Mouse (Mus musculus) kidney, embryonic 14.5 days (tissue): ENCODE data around the gene Mrpl51. TPM values are rescaled to one million over a fixed set of nuclear protein-coding genes. Genes with fewer than 3 reads are reported as not detected.

Experiments
- ATAC-seq: fragments of 200-750 bp; cut with Nextera tagmentation; 2 replicates; pipeline ENCODE4 v1.8.0; 2017; ENCODE audit warnings: moderate number of reproducible peaks, mild to moderate bottlenecking, moderate TSS enrichment, moderate library complexity; ENCODE audit not compliant: low FRiP score, low TSS enrichment
- H3K27ac ChIP-seq: fragments of 300-500 bp; sonication (generic); 2 replicates; pipeline ENCODE4 v1.5.1; 2014; ENCODE audit warnings: low read depth, mild to moderate bottlenecking, low read length, moderate library complexity, mixed read lengths
- H3K27me3 ChIP-seq: fragments of 300-500 bp; sonication (generic); 2 replicates; pipeline ENCODE4 v1.6.1; 2014; ENCODE audit warnings: mild to moderate bottlenecking, low read length; ENCODE audit not compliant: control insufficient read depth, insufficient read depth
- H3K36me3 ChIP-seq: fragments of 300-500 bp; sonication (generic); 2 replicates; pipeline ENCODE4 v1.6.1; 2014; ENCODE audit warnings: low read length, mixed read lengths; ENCODE audit not compliant: control insufficient read depth, insufficient read depth
- H3K4me1 ChIP-seq: fragments of 300-500 bp; sonication (generic); 2 replicates; pipeline ENCODE4 v1.6.1; 2014; ENCODE audit warnings: low read length, mixed read lengths; ENCODE audit not compliant: control insufficient read depth, insufficient read depth
- H3K4me2 ChIP-seq: fragments of 300-500 bp; sonication (generic); replicated peaks from 2 replicates; pipeline ENCODE4 v1.6.1; 2014; ENCODE audit warnings: low read depth, mild to moderate bottlenecking, low read length
- H3K4me3 ChIP-seq: fragments of 300-500 bp; sonication (generic); 2 replicates; pipeline ENCODE4 v1.5.1; 2014; ENCODE audit warnings: mild to moderate bottlenecking, low read length
- H3K9ac ChIP-seq: fragments of 300-500 bp; sonication (generic); 2 replicates; pipeline ENCODE4 v1.6.1; 2014; ENCODE audit warnings: low read depth, mild to moderate bottlenecking, low read length, moderate library complexity
- H3K9me3 ChIP-seq: fragments of 300-500 bp; sonication (generic); 2 replicates; pipeline ENCODE4 v1.6.1; 2016; ENCODE audit warnings: low read length; ENCODE audit not compliant: control insufficient read depth
- WGBS: fragments of 180-500 bp; shearing (Covaris S2); extraction: QIAGEN DNeasy Blood & Tissue Kit; methylation state at CpG from one replicate; pipeline ENCODE4 v1.1.7; 2014; 5-methylcytosine and 5-hydroxymethylcytosine counted together
- polyA plus RNA-seq: library from polyadenylated mRNA; unstranded; fragments of >200 nt; fragmentation: Nextera tagmentation; extraction: Ambion mirVana; gene quantifications from 2 replicates; pipeline ENCODE4 v1.2.1, GENCODE M21; 2014

Gene Mrpl51
- polyA plus RNA-seq, 1 experiment from 2014 or later: 203 TPM

- H3K27me3 ChIP-seq: no peaks in the 10 kb centered on the region
- 93% methylated on average over 7 of the region's 7 CpGs for WGBS
- H3K4me2 ChIP-seq: no peak overlapping the region
- ATAC-seq: no peak
- no peak overlapping the region for H3K9ac ChIP-seq
- no peak overlapping the region for H3K27ac ChIP-seq
- H3K9me3 ChIP-seq: no peaks in the 10 kb centered on the region
- H3K36me3 ChIP-seq: peaks cover 99% of the 10 kb centered on the region
- H3K4me1 ChIP-seq: no peaks in the 10 kb centered on the region
- no peak overlapping the region for H3K4me3 ChIP-seq
These were observed 18.3 kb upstream of the Mrpl51 start for GRCm38 (mm10) chr6:125173256-125173655.

GRCm38 (mm10) chr6:125175469-125175868 is 16.1 kb upstream of the Mrpl51 start:
- no peak overlapping the region for H3K27ac ChIP-seq
- no peak overlapping the region for H3K4me3 ChIP-seq
- H3K27me3 ChIP-seq: no peaks in the 10 kb centered on the region
- 84% methylated on average over 5 of the region's 5 CpGs for WGBS
- no peaks in the 10 kb centered on the region for H3K9me3 ChIP-seq
- peaks cover 99% of the 10 kb centered on the region for H3K36me3 ChIP-seq
- H3K4me1 ChIP-seq: no peaks in the 10 kb centered on the region
- H3K4me2 ChIP-seq: no peak overlapping the region
- H3K9ac ChIP-seq: no peak overlapping the region
- no peak for ATAC-seq

DNA sequence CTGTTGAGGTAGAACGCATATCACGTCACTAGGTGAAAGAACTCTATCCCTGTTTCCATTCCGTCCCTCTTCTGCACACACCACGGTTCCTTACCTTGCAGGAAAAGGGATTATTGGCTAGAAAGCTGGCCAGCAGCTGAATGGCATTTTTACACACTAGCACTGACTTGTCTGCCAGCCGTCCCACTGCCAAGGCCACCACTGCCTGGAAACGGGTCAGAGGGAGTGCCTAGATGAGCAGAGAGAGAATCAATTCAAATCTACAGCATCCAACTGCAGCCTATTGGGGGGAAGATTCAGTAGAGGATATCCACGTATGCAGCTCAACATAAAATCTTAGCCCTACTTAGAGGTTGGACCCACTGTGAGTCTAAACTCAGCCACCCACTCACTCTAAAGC is 12.0 kb upstream of the Mrpl51 start:
- no peaks in the 10 kb centered on the region for H3K4me1 ChIP-seq
- no peaks in the 10 kb centered on the region for H3K9me3 ChIP-seq
- no peak overlapping the region for H3K27ac ChIP-seq
- no peak overlapping the region for H3K4me3 ChIP-seq
- H3K27me3 ChIP-seq: no peaks in the 10 kb centered on the region
- no peak overlapping the region for H3K4me2 ChIP-seq
- 91% methylated on average over 7 of the region's 7 CpGs for WGBS
- peaks cover 100% of the 10 kb centered on the region for H3K36me3 ChIP-seq
- H3K9ac ChIP-seq: no peak overlapping the region
- ATAC-seq: no peak

DNA sequence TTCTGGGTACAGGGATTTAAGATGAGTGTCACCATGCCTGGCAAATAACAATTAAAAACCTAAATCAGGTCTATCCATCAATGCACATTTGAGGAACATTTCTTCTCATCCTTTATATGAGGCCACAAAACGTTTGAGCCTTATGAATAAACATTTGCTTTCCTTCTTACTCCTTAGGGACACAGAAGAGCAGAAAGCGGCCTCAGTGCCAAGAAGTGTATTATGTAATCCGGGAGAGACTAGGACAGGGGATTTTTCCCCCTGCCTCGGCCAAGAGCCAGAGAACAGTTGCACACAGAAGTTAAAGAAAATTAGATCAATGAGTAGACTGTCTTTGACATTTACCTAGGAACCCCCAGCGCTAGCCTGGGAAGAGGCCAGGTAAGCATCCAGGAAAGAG is 9.5 kb upstream of the Mrpl51 start:
- 90% methylated on average over 5 of the region's 5 CpGs for WGBS
- Histone ChIP-seq H3K27me3 (no peaks in the 10 kb centered on the region), H3K4me3 (no peak overlapping the region), H3K9me3 (no peaks in the 10 kb centered on the region), H3K27ac (no peak overlapping the region), H3K9ac (no peak overlapping the region), H3K4me1 (no peaks in the 10 kb centered on the region), H3K36me3 (peaks cover 100% of the 10 kb centered on the region), H3K4me2 (no peak overlapping the region)
- no peak for ATAC-seq

- Histone ChIP-seq H3K9me3 (no peaks in the 10 kb centered on the region), H3K36me3 (peaks cover 86% of the 10 kb centered on the region), H3K4me1 (peaks cover 6% of the 10 kb centered on the region; the same call in 1 of the 2 replicates), H3K4me2 (no peak overlapping the region), H3K27me3 (no peaks in the 10 kb centered on the region), H3K27ac (no peak overlapping the region), H3K4me3 (no peak overlapping the region), H3K9ac (no peak overlapping the region)
- ATAC-seq: no peak
- WGBS: 87% methylated on average over 10 of the region's 10 CpGs
These were observed 5.4 kb upstream of the Mrpl51 start for GRCm38 (mm10) chr6:125186203-125186602.

DNA sequence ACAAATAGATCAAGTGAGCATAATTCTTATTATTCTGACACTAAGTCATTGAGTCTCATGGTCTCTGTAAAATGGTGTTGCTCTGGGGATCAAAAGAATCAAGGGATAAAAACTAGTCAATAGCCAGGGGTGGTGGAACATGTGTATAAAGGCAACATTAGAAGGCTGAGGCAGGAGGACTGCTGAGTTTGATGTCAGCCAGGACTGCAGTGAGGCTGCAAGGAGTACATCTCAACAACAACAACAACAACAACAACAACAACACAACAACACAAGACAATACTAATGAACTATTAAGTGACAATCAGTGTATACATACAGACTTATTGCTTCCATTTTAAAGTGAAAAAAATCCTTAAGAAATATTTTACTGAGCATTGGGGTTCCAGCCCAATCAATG is 785 bp upstream of the Mrpl51 start:
- peaks cover 6% of the 10 kb centered on the region; the same call in 1 of the 2 replicates for H3K4me1 ChIP-seq
- H3K27me3 ChIP-seq: no peaks in the 10 kb centered on the region
- H3K4me3 ChIP-seq: peak overlapping the region; percentile 79
- peak overlapping the region; percentile 100 for H3K27ac ChIP-seq
- ATAC-seq: no peak
- peak overlapping the region; percentile 59 for H3K4me2 ChIP-seq
- peaks cover 58% of the 10 kb centered on the region for H3K36me3 ChIP-seq
- H3K9ac ChIP-seq: peak overlapping the region; percentile 81
- H3K9me3 ChIP-seq: no peaks in the 10 kb centered on the region

DNA sequence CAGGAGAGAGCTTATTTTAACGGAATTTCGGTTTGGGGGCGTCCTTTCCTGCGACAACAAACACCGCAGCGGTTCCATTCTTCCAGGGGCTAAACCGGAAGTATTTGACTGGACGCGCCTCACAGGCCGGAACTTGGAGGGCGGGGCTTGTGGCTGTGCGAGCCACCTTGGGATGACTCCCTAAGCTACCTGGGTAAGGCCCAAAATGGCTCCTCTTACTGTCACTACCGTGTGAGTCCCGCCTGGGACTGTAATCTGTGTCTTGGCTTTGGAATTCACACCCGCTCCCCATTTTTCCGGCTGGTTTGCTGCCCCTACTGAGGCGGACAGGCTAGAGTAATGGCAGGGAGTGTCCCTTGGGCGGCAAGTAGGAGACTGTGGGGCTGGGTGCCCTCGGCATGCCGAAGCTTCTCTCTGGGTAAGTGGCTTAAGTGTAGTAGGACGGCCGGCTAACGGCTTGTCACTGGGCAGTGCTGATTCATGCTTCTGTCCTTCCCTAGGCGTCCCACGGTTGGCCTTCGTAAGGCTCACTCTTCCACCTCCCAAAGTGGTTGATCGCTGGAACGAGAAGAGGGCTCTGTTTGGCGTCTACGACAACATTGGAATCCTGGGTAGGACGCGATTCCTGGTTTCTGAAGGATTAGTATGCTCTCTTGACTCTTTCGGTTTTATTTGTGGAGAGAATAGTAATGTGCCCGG is 564 bp downstream of the Mrpl51 start:
- Histone ChIP-seq H3K4me2 (peak overlapping the region; percentile 63), H3K27me3 (no peaks in the 10 kb centered on the region), H3K4me3 (peak overlapping the region; percentile 79), H3K9me3 (no peaks in the 10 kb centered on the region), H3K27ac (peak overlapping the region; percentile 100), H3K4me1 (peaks cover 6% of the 10 kb centered on the region; the same call in 1 of the 2 replicates), H3K9ac (peak overlapping the region; percentile 81), H3K36me3 (peaks cover 45% of the 10 kb centered on the region)
- ATAC-seq: peak; percentile 93
- under 1% methylated on average over 34 of the region's 34 CpGs for WGBS

GRCm38 (mm10) chr6:125192841-125193240 is 1.2 kb downstream of the Mrpl51 start:
- peak overlapping the region; percentile 100; the same call in 1 of the 2 replicates for H3K27ac ChIP-seq
- H3K9ac ChIP-seq: peak overlapping the region; percentile 81
- H3K9me3 ChIP-seq: no peaks in the 10 kb centered on the region
- peaks cover 6% of the 10 kb centered on the region; the same call in 1 of the 2 replicates for H3K4me1 ChIP-seq
- H3K4me2 ChIP-seq: peak overlapping the region; percentile 63
- peaks cover 38% of the 10 kb centered on the region for H3K36me3 ChIP-seq
- H3K27me3 ChIP-seq: no peaks in the 10 kb centered on the region
- H3K4me3 ChIP-seq: peak overlapping the region; percentile 79
- ATAC-seq: no peak
- 38% methylated on average over 5 of the region's 5 CpGs for WGBS

DNA sequence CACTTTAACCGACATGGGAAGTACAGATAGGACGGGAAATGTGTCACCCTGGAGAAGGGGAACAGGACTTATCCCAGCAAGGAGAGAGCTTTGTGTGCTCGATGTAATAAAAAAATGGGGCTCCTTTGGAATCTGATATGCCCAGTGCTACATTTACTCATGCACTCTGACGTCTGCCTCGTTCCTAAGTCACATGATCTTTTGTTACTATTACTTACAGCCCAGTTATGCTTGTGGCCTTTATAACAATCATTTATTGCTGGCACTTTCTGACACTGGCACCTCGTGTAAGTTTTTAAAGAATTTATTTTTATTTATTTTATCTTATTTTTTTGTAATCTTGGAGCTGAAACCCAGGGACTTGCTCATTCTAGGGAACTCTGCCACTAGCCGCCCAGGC is 1.8 kb downstream of the Mrpl51 start:
- peaks cover 32% of the 10 kb centered on the region for H3K36me3 ChIP-seq
- H3K4me3 ChIP-seq: no peak overlapping the region
- H3K4me1 ChIP-seq: peaks cover 6% of the 10 kb centered on the region; the same call in 1 of the 2 replicates
- peak overlapping the region; percentile 63; the same call in 1 of the 2 replicates for H3K4me2 ChIP-seq
- no peaks in the 10 kb centered on the region for H3K27me3 ChIP-seq
- ATAC-seq: no peak
- no peaks in the 10 kb centered on the region for H3K9me3 ChIP-seq
- H3K9ac ChIP-seq: no peak overlapping the region
- WGBS: 57% methylated on average over 7 of the region's 7 CpGs
- no peak overlapping the region for H3K27ac ChIP-seq
